Comparison of ENCODE assay signal across 10 mouse cellular contexts in genomic region chr1:74393697-74394096, GRCm38 (mm10). TPM values are rescaled to one million over a fixed set of nuclear protein-coding genes. Genes with fewer than 3 reads are reported as not detected.
DNase-seq lines count a peak whose midpoint lies in the region; ATAC-seq and TF ChIP-seq lines count a peak whose summit lies in the region.
"Had no signal": no experiment of that assay in that cellular context is flagged by ENCODE, and none has a peak within 500 bp of the region (broad histone marks: within the 10 kb centered on the region; RNA-seq: fewer than 3 reads in every experiment).

No protein-coding gene starts in this region.

- WGBS in heart, embryonic 13.5 days = 87% methylated on average over 9 of the region's 9 CpGs
- WGBS in lung, embryonic 16.5 days = 84% methylated on average over 9 of the region's 9 CpGs
- WGBS in limb, embryonic 14.5 days = 92% methylated on average over 9 of the region's 9 CpGs

- no peak for ATAC-seq in heart, embryonic 13.5 days (ENCODE audit: extremely low read depth, insufficient number of reproducible peaks, low FRiP score, low TSS enrichment)
- ATAC-seq in lung, embryonic 16.5 days (ENCODE audit: low read depth) = no peak
- no peak for ATAC-seq in limb, embryonic 14.5 days (ENCODE audit: low FRiP score, low read depth)

- TF ChIP-seq POLR2A in limb, embryonic 14.5 days (IDR thresholded peaks at IDR 0.05; ENCODE audit: borderline replicate concordance, extremely low read depth, insufficient read depth, insufficient read length) = no peak

- H3K9ac ChIP-seq in heart, embryonic 13.5 days = peak overlapping the region; percentile 100
- H3K9ac ChIP-seq in lung, embryonic 16.5 days (ENCODE audit: low read length) = peak overlapping the region; percentile 98; the same call in 1 of the 2 replicates
- no peak overlapping the region for H3K9ac ChIP-seq in limb, embryonic 14.5 days (ENCODE audit: low read depth, low read length, severe bottlenecking)

- no peaks in the 10 kb centered on the region for H3K27me3 ChIP-seq in heart, embryonic 13.5 days (replicated peaks)
- H3K27me3 ChIP-seq in lung, embryonic 16.5 days (ENCODE audit: control insufficient read depth, insufficient read depth, low read depth, low read length) = no peaks in the 10 kb centered on the region
- H3K27me3 ChIP-seq in limb, embryonic 14.5 days (ENCODE audit: control insufficient read depth, insufficient read depth, low read length) = no peaks in the 10 kb centered on the region

- H3K9me3 ChIP-seq in heart, embryonic 13.5 days = no peaks in the 10 kb centered on the region
- no peaks in the 10 kb centered on the region for H3K9me3 ChIP-seq in lung, embryonic 16.5 days (ENCODE audit: control insufficient read depth, low read length)
- H3K9me3 ChIP-seq in limb, embryonic 14.5 days (ENCODE audit: control insufficient read depth, low read length) = no peaks in the 10 kb centered on the region

- 0 out of 2 replicates have a peak overlapping the region, but pooled peaks have one; percentile 15 for H3K27ac ChIP-seq in heart, embryonic 13.5 days (replicated peaks)
- H3K27ac ChIP-seq in lung, embryonic 16.5 days (ENCODE audit: low read length) = no peak overlapping the region
- H3K27ac ChIP-seq in limb, embryonic 14.5 days (replicated peaks; ENCODE audit: low read depth, low read length) = no peak overlapping the region

- 0 out of 2 replicates have a peak overlapping the region, but pooled peaks have one; percentile 95 for H3K4me3 ChIP-seq in heart, embryonic 13.5 days
- H3K4me3 ChIP-seq in lung, embryonic 16.5 days (ENCODE audit: low read length) = no peak overlapping the region
- H3K4me3 ChIP-seq in limb, embryonic 14.5 days (replicated peaks; ENCODE audit: low read length) = peak overlapping the region; percentile 76; the same call in 1 of the 2 replicates

- H3K36me3 ChIP-seq in heart, embryonic 13.5 days = peaks cover 26% of the 10 kb centered on the region
- H3K36me3 ChIP-seq in lung, embryonic 16.5 days (ENCODE audit: control insufficient read depth, insufficient read depth, low read length) = peaks cover 14% of the 10 kb centered on the region
- H3K36me3 ChIP-seq in limb, embryonic 14.5 days (ENCODE audit: control insufficient read depth, insufficient read depth, low read length) = peaks cover 25% of the 10 kb centered on the region

- DNase-seq in heart, adult 8-10 months (ENCODE audit: low spot score) = no peak
- no peak for DNase-seq in lung, postnatal 36 days
- DNase-seq in limb, embryonic 14.5 days (ENCODE audit: low spot score) = no peak
- no peak for DNase-seq in layer of hippocampus, postnatal 14 days (ENCODE audit: low spot score in 2 of 2)
- no peak for DNase-seq in adrenal gland, postnatal 25 days
- DNase-seq: layer of hippocampus, adult 9-11 months; spleen, adult 18-20 months; thymus, adult 2 months had no signal

- peak overlapping the region; percentile 94; the same call in 1 of the 2 replicates for H3K4me2 ChIP-seq in heart, embryonic 13.5 days
- peak overlapping the region; percentile 77; the same call in 1 of the 2 replicates for H3K4me2 ChIP-seq in lung, embryonic 16.5 days (ENCODE audit: low read depth, low read length)
- peak overlapping the region; percentile 96; the same call in 1 of the 2 replicates for H3K4me2 ChIP-seq in limb, embryonic 14.5 days (replicated peaks; ENCODE audit: low read depth, low read length, severe bottlenecking)

- H3K4me1 ChIP-seq in heart, embryonic 13.5 days = peaks cover 47% of the 10 kb centered on the region
- H3K4me1 ChIP-seq in lung, embryonic 16.5 days (replicated peaks; ENCODE audit: control insufficient read depth, insufficient read depth, low read length) = peaks cover 27% of the 10 kb centered on the region
- H3K4me1 ChIP-seq in limb, embryonic 14.5 days (ENCODE audit: control insufficient read depth, insufficient read depth, low read length) = peaks cover 14% of the 10 kb centered on the region

RNA-seq across cellular contexts. Expression of gene Ctdsp1, which starts 2.4 kb away (rescaled TPM):
- polyA plus RNA-seq in heart, embryonic 13.5 days (2015; fragmentation: Nextera tagmentation; extraction: Ambion mirVana) = 57.3 and 60.4 TPM in 2 replicates
- 100 to 1,000 TPM; 115 to 130 (median 121) TPM for total RNA-seq in heart, adult 8-10 months (2022)
- polyA plus RNA-seq in lung, embryonic 16.5 days (2015; fragmentation: Nextera tagmentation; extraction: Ambion mirVana) = 90.8 and 93.9 TPM in 2 replicates
- 138 and 177 TPM in 2 replicates for polyA plus RNA-seq in limb, embryonic 14.5 days (2012; rRNA removed)
- polyA plus RNA-seq in limb, embryonic 14.5 days (2014; fragmentation: Nextera tagmentation; extraction: Ambion mirVana) = 96.4 and 109 TPM in 2 replicates
- total RNA-seq in layer of hippocampus, postnatal 14 days (2021) = 10 to 100 TPM; 23.8 to 28.2 TPM
- total RNA-seq in adrenal gland, postnatal 25 days (2021) = 168 and 179 TPM in 2 replicates

RNA-seq across cellular contexts. Expression of gene Vil1, which starts 15.5 kb away (rescaled TPM):
- 0.19 and 0.45 TPM in 2 replicates for polyA plus RNA-seq in heart, embryonic 13.5 days (2015; fragmentation: Nextera tagmentation; extraction: Ambion mirVana)
- 1 to 10 TPM in 3 of 4 experiments, under 1 TPM in 1; 0.98 to 2.0 (median 1.7) TPM for total RNA-seq in heart, adult 8-10 months (2022)
- 0.43 and 0.87 TPM in 2 replicates for polyA plus RNA-seq in lung, embryonic 16.5 days (2015; fragmentation: Nextera tagmentation; extraction: Ambion mirVana)
- polyA plus RNA-seq in limb, embryonic 14.5 days (2012; rRNA removed) = 0.14 and 0.73 TPM in 2 replicates
- 0.08 and 0.10 TPM in 2 replicates for polyA plus RNA-seq in limb, embryonic 14.5 days (2014; fragmentation: Nextera tagmentation; extraction: Ambion mirVana)
- 1 to 10 TPM in 1 of 2 experiments, under 1 TPM in 1; 0.62 to 1.2 TPM for total RNA-seq in layer of hippocampus, postnatal 14 days (2021)
- total RNA-seq in adrenal gland, postnatal 25 days (2021) = 1.6 TPM in 2 replicates

RNA-seq across cellular contexts. Expression of gene Slc11a1, which starts 18.7 kb away (rescaled TPM):
- polyA plus RNA-seq in heart, embryonic 13.5 days (2015; fragmentation: Nextera tagmentation; extraction: Ambion mirVana) = 2.8 and 3.1 TPM in 2 replicates
- 1 to 10 TPM; 3.9 to 6.6 (median 5.1) TPM for total RNA-seq in heart, adult 8-10 months (2022)
- 3.5 and 5.8 TPM in 2 replicates for polyA plus RNA-seq in lung, embryonic 16.5 days (2015; fragmentation: Nextera tagmentation; extraction: Ambion mirVana)
- 7.2 and 8.0 TPM in 2 replicates for polyA plus RNA-seq in limb, embryonic 14.5 days (2012; rRNA removed)
- 3.2 and 3.5 TPM in 2 replicates for polyA plus RNA-seq in limb, embryonic 14.5 days (2014; fragmentation: Nextera tagmentation; extraction: Ambion mirVana)
- 1 to 10 TPM; 1.6 to 5.3 TPM for total RNA-seq in layer of hippocampus, postnatal 14 days (2021)
- 5.8 and 11.4 TPM in 2 replicates for total RNA-seq in adrenal gland, postnatal 25 days (2021)

RNA-seq across cellular contexts. Expression of gene Catip, which starts 31.8 kb away (rescaled TPM):
- 0.33 and 0.38 TPM in 2 replicates for polyA plus RNA-seq in heart, embryonic 13.5 days (2015; fragmentation: Nextera tagmentation; extraction: Ambion mirVana)
- under 1 TPM; 0.17 to 0.37 (median 0.25) TPM for total RNA-seq in heart, adult 8-10 months (2022)
- polyA plus RNA-seq in lung, embryonic 16.5 days (2015; fragmentation: Nextera tagmentation; extraction: Ambion mirVana) = 1.9 and 3.0 TPM in 2 replicates
- 3.8 and 4.2 TPM in 2 replicates for polyA plus RNA-seq in limb, embryonic 14.5 days (2012; rRNA removed)
- polyA plus RNA-seq in limb, embryonic 14.5 days (2014; fragmentation: Nextera tagmentation; extraction: Ambion mirVana) = 0.73 and 1.8 TPM in 2 replicates
- 1 to 10 TPM; 1.1 to 1.8 TPM for total RNA-seq in layer of hippocampus, postnatal 14 days (2021)
- total RNA-seq in adrenal gland, postnatal 25 days (2021) = 0.67 TPM in 2 replicates
